Mouse (Mus musculus) liver, embryonic 11.5 days (tissue): ENCODE measurements around the gene Akap11. TPM values are rescaled to one million over a fixed set of nuclear protein-coding genes. Genes with fewer than 3 reads are reported as not detected.
A peak's percentile ranks its signal among the peaks of the same experiment; 100 is the strongest.

Source experiments
- ATAC-seq: fragments of 200-750 bp; cut with Nextera tagmentation; replicated peaks from 2 replicates; pipeline ENCODE4 v1.8.0; 2017; ENCODE audit warnings: moderate number of reproducible peaks, mild to moderate bottlenecking, moderate TSS enrichment, moderate library complexity; ENCODE audit not compliant: low FRiP score
- DNase-seq: peaks from one replicate; pipeline ENCODE4 v3.0.0-alpha.2; 2017; ENCODE audit warnings: low spot score
- H3K27ac ChIP-seq: fragments of 300-500 bp; sonication (generic); 2 replicates; pipeline ENCODE4 v1.5.1; 2014; ENCODE audit warnings: mild to moderate bottlenecking, low read depth, low read length, control low read depth
- H3K27me3 ChIP-seq: fragments of 300-500 bp; sonication (generic); replicated peaks from 2 replicates; pipeline ENCODE4 v1.6.1; 2014; ENCODE audit warnings: low read length, mixed read lengths; ENCODE audit not compliant: control insufficient read depth, insufficient read depth
- H3K36me3 ChIP-seq: fragments of 300-500 bp; sonication (generic); 2 replicates; pipeline ENCODE4 v1.6.1; 2014; ENCODE audit warnings: mild to moderate bottlenecking, low read length, moderate library complexity, mixed read lengths; ENCODE audit not compliant: control insufficient read depth, insufficient read depth
- H3K4me1 ChIP-seq: fragments of 300-500 bp; sonication (generic); replicated peaks from 2 replicates; pipeline ENCODE4 v1.6.1; 2014; ENCODE audit warnings: low read length, mixed read lengths; ENCODE audit not compliant: control insufficient read depth, insufficient read depth
- H3K4me2 ChIP-seq: fragments of 300-500 bp; sonication (generic); 2 replicates; pipeline ENCODE4 v1.6.1; 2014; ENCODE audit warnings: mild to moderate bottlenecking, control low read depth, moderate library complexity
- H3K4me3 ChIP-seq: fragments of 300-500 bp; sonication (generic); 2 replicates; pipeline ENCODE4 v1.5.1; 2014; ENCODE audit warnings: low read depth, low read length, control low read depth
- H3K9ac ChIP-seq: fragments of 300-500 bp; sonication (generic); 2 replicates; pipeline ENCODE4 v1.6.1; 2014; ENCODE audit warnings: low read depth, low read length, control low read depth
- H3K9me3 ChIP-seq: fragments of 300-500 bp; sonication (generic); 2 replicates; pipeline ENCODE4 v1.6.1; 2016; ENCODE audit warnings: low read length, inconsistent platforms, mixed read lengths; ENCODE audit not compliant: control insufficient read depth
- WGBS: fragments of 180-500 bp; shearing (Covaris S2); extraction: QIAGEN DNeasy Blood & Tissue Kit; methylation state at CpG from one replicate; pipeline ENCODE4 v1.1.7; 2014; 5-methylcytosine and 5-hydroxymethylcytosine counted together
- polyA plus RNA-seq: library from polyadenylated mRNA; unstranded; fragments of >200 nt; fragmentation: Nextera tagmentation; extraction: Ambion mirVana; gene quantifications from 2 replicates; pipeline ENCODE4 v1.2.1, GENCODE M21; 2014

Akap11 gene
- polyA plus RNA-seq, 1 experiment from 2014 or later = 10.0 TPM

GRCm38 (mm10) chr14:78534651-78535050, 2.0 kb downstream of the Akap11 start:
- Histone ChIP-seq H3K4me2 (no peak overlapping the region), H3K9me3 (no peaks in the 10 kb centered on the region), H3K4me1 (peaks cover 21% of the 10 kb centered on the region), H3K4me3 (no peak overlapping the region), H3K36me3 (no peaks in the 10 kb centered on the region), H3K27me3 (no peaks in the 10 kb centered on the region), H3K9ac (no peak overlapping the region), H3K27ac (no peak overlapping the region)
- ATAC-seq (no peak), DNase-seq (no peak)
- 92% methylated on average over 5 of the region's 5 CpGs for WGBS

DNA sequence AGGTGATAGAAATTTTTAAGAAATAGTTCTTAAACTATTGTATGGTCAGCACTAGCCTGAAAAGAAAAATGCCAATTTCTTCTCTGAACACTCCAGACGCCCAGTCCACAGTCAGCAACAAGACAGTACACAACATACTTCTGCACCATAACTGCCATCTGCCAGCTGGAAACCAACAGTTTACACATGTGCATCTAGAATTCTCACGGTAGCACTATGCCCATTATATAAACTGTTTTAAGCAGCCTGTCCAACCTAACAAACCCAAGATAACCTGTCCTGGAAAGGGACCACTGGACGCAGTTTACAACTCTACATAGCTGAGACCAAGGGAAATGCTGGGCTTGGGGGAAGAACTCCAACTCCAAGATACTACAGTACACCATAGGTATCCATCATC, 2.9 kb downstream of the Akap11 start:
- Histone ChIP-seq H3K27ac (no peak overlapping the region), H3K9me3 (no peaks in the 10 kb centered on the region), H3K4me3 (no peak overlapping the region), H3K9ac (no peak overlapping the region), H3K4me2 (no peak overlapping the region), H3K4me1 (peaks cover 29% of the 10 kb centered on the region), H3K27me3 (no peaks in the 10 kb centered on the region), H3K36me3 (no peaks in the 10 kb centered on the region)
- DNase-seq (no peak), ATAC-seq (no peak)
- 84% methylated on average over 3 of the region's 3 CpGs for WGBS

DNA sequence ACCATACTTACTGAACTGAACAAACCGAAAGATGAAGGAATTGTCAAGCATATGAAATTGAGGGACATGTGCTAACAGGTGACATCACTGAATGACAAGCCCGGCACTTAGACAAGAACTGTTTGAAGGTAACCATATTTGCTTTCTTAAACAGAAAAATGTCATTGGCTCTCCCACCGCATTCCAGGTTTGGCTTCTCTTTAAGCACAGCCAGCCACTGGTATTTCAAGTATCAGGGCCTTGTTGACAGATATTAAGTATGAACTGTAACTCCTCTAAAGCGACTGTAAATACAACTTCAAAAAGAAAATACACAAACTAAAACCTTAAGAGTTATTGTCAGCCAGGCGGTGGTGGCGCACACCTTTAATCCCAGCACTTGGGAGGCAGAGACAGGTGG, 4.3 kb downstream of the Akap11 start:
- Histone ChIP-seq H3K9me3 (no peaks in the 10 kb centered on the region), H3K4me3 (no peak overlapping the region), H3K9ac (no peak overlapping the region), H3K4me1 (peaks cover 30% of the 10 kb centered on the region), H3K27ac (peak overlapping the region; percentile 47; the same call in 1 of the 2 replicates), H3K36me3 (no peaks in the 10 kb centered on the region), H3K4me2 (no peak overlapping the region), H3K27me3 (no peaks in the 10 kb centered on the region)
- WGBS = 86% methylated on average over 6 of the region's 6 CpGs
- DNase-seq (no peak), ATAC-seq (no peak)

DNA sequence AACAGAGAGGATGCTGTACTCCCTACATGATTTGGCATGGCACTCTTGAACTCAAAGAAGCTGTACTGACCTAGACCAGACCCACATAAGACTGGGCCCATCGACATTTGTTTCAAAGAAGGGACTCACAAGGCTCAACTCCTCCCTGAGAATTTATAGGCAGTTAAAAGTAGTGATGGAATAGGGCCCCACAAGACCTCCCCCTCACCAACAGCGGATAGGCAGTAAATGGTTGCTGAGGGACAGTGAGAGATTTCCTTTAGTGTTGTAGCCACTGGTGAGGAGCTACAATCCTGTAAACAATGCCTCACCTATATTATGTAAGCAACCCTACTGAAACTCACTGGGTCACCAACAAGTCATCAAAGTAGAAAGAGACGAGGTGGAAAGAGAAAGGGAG, 6.4 kb downstream of the Akap11 start:
- ATAC-seq (no peak), DNase-seq (no peak)
- no peak overlapping the region for H3K4me2 ChIP-seq
- WGBS = 86% methylated on average over 3 of the region's 3 CpGs
- H3K4me3 ChIP-seq = no peak overlapping the region
- H3K9me3 ChIP-seq = no peaks in the 10 kb centered on the region
- no peak overlapping the region for H3K9ac ChIP-seq
- H3K4me1 ChIP-seq = peaks cover 28% of the 10 kb centered on the region
- no peak overlapping the region for H3K27ac ChIP-seq
- H3K27me3 ChIP-seq = no peaks in the 10 kb centered on the region
- H3K36me3 ChIP-seq = no peaks in the 10 kb centered on the region

DNA sequence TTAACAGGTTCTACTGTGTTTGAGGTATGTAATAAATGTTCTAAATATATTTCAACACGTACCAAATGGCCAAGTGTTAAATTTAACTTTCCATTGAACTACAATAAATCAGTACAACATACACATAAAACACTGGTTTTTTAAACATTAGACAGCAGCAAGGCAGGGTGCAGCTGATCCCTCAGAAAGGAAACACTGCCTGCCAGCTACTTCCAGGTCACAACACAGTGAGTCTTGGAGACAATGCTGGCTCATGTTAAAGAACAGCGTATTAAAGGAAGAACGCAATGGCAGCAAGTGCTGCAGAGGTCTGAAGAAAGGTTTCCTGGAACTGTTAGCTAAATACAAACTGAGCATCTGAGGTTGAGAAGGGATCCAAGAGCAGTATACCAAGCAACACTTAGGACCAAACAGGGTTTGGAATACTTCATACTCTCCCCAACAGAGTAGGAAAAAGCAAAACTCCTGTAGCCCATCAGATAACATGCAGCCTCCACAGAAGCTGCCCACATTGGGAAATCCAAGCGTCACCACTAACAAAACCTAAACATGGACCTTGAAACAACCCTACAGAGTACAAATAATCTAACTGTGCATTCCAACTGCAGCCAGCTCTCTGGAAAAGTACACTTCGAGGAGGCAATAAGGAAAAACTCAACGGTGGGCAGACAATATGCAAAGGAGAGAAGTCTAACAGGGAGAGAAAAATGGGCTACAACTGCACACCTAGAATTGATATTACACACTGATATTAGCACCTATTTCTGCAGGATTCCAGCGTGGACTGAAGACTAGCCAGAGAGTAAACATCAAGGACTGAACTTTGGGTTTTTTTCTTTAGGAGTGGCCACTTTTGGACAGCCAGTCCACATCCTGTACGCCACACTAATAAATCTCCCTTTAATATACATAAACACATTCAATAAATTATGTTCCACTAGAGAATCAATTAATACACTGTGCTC, 7.9 kb downstream of the Akap11 start:
- Histone ChIP-seq H3K27ac (peak overlapping the region; percentile 32; the same call in 1 of the 2 replicates), H3K4me2 (peak overlapping the region; percentile 17; the same call in 1 of the 2 replicates), H3K36me3 (no peaks in the 10 kb centered on the region), H3K9ac (no peak overlapping the region), H3K4me3 (no peak overlapping the region), H3K27me3 (no peaks in the 10 kb centered on the region), H3K4me1 (peaks cover 30% of the 10 kb centered on the region), H3K9me3 (no peaks in the 10 kb centered on the region)
- WGBS = 77% methylated on average over 8 of the region's 8 CpGs
- DNase-seq (no peak), ATAC-seq (no peak)

GRCm38 (mm10) chr14:78526907-78527306, 9.7 kb downstream of the Akap11 start:
- no peak for DNase-seq
- H3K27me3 ChIP-seq = no peaks in the 10 kb centered on the region
- H3K36me3 ChIP-seq = no peaks in the 10 kb centered on the region
- no peaks in the 10 kb centered on the region for H3K9me3 ChIP-seq
- no peak overlapping the region for H3K4me2 ChIP-seq
- H3K27ac ChIP-seq = no peak overlapping the region
- WGBS = 84% methylated on average over 6 of the region's 6 CpGs
- no peak overlapping the region for H3K9ac ChIP-seq
- peaks cover 26% of the 10 kb centered on the region for H3K4me1 ChIP-seq
- no peak for ATAC-seq
- H3K4me3 ChIP-seq = no peak overlapping the region

- Histone ChIP-seq H3K4me2 (no peak overlapping the region), H3K27ac (no peak overlapping the region)
- 67% methylated on average over 3 of the region's 3 CpGs for WGBS
Measured at GRCm38 (mm10) chr14:78526475-78526874, 10.1 kb downstream of the Akap11 start.

DNA sequence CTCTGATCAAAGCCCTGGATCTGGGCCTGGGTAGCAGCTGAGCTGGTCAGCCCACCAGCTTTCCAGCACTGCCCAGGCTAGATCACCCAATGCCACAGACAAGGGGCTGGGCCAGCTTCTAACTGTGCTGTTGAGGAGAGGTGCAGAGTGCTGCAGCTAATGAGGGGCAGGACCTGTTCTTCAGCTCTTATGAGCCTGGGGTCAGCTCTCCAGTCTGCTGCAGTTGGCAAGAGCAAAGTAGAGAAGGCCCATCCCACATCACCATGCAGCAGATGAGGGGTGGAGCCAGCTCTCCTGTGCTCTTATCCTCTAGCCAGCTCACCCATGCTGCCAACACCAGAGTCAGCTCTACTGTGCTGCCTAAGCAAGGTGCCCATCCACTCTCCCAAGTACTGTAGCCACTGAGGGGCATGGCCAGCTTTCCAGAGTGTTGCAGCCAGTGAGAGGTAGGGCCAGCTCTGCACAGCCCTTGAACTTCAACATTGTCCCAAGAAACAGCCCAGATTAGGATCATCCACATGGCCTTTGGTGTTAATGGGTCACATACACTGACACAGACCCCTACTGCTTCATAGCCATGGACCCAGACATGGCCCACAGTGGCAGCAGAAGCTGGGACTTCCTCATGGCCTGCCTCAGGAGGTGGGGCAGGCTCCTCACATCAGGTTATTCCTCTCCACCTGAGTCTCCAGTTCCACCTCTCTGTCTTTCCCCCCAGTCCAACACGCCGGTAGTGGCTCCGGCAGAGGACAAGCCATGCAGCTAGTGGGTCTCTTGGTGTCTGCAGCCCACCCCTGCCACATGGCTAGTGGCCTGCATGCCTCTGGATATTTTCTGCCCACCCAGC, 10.8 kb downstream of the Akap11 start:
- no peak overlapping the region for H3K27ac ChIP-seq
- H3K27me3 ChIP-seq = no peaks in the 10 kb centered on the region
- no peak overlapping the region for H3K9ac ChIP-seq
- no peaks in the 10 kb centered on the region for H3K9me3 ChIP-seq
- 76% methylated on average over 3 of the region's 3 CpGs for WGBS
- no peaks in the 10 kb centered on the region for H3K36me3 ChIP-seq
- no peak overlapping the region for H3K4me3 ChIP-seq
- DNase-seq (no peak), ATAC-seq (peak; percentile 72)
- no peak overlapping the region for H3K4me2 ChIP-seq
- H3K4me1 ChIP-seq = peaks cover 25% of the 10 kb centered on the region

More at GRCm38 (mm10) chr14:78526475-78526874, 10.1 kb downstream of the Akap11 start:
- no peak overlapping the region for H3K9ac ChIP-seq
- no peaks in the 10 kb centered on the region for H3K27me3 ChIP-seq
- H3K4me3 ChIP-seq = no peak overlapping the region
- no peaks in the 10 kb centered on the region for H3K36me3 ChIP-seq
- H3K9me3 ChIP-seq = no peaks in the 10 kb centered on the region
- peaks cover 25% of the 10 kb centered on the region for H3K4me1 ChIP-seq
- DNase-seq (no peak), ATAC-seq (no peak)
